Mouse (Mus musculus) testis, adult 2 months (tissue): ENCODE measurements at regions not wholly inside any gene's neighbourhood (a gene's known extent, or its start where the extent isn't known, plus 50 kb on each side); places are given as distances from the start of the nearest gene placed in this dataset.

ENCODE experiments used
- CTCF ChIP-seq: fragments of 200-500 bp; IDR thresholded peaks from 2 replicates; pipeline ENCODE4 v1.5.1; 2012; ENCODE audit warnings: low read depth, mild to moderate bottlenecking, inconsistent platforms, low read length, moderate library complexity; ENCODE audit not compliant: control insufficient read depth, insufficient read depth, insufficient replicate concordance
- POLR2A ChIP-seq: fragments of 200-500 bp; IDR thresholded peaks from 2 replicates; pipeline ENCODE4 v1.6.1; 2012; ENCODE audit warnings: low read depth, mild to moderate bottlenecking, inconsistent platforms, low read length, moderate library complexity; ENCODE audit not compliant: control insufficient read depth

DNA sequence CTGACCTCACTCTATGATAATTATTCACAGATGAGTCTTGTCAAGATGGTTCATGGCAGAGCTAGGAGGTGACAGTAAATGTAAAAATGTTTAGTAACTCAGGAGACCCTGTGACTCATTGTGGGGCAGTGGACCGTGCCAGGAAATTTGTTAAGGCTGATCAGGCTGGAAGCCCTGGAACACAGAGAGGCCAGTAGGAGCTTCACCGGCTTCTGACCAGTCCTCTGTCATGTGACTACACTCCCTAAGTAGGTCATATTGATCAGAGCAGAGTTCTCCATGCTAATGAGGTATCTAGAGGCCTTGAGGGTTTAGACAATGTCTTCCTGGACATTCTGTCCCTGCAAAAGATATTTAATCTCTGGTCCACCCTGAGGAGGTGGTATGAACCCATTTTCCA, 351.8 kb upstream of the Camk1g start:
- TF ChIP-seq POLR2A (no peak), CTCF (no peak)
